Mouse (Mus musculus): ENCODE results near the gene Ttc39d.
A peak's percentile ranks its signal among the peaks of the same experiment; 100 is the strongest.
"Not testable (repeated sequence)": the region's sequence is repeated elsewhere in the genome, so short reads cannot be mapped to it uniquely, and the experiment has no call there.

Ttc39d gene

GRCm38 (mm10) chr17:80193075-80193474 lies 14.2 kb upstream of the Ttc39d start:
- DNase-seq (ENCODE audit: low spot score in 2 of 2), result no peak

- DNase-seq (ENCODE audit: low spot score in 2 of 2), result no peak
Measured at GRCm38 (mm10) chr17:80199160-80199778, 8.0 kb upstream of the Ttc39d start.

GRCm38 (mm10) chr17:80205657-80206056 lies 1.6 kb upstream of the Ttc39d start:
- no peak for DNase-seq (ENCODE audit: low spot score in 2 of 2)

- no peak for DNase-seq (ENCODE audit: low spot score in 2 of 2)
Measured at GRCm38 (mm10) chr17:80206301-80206670, 974 bp upstream of the Ttc39d start.

GRCm38 (mm10) chr17:80213998-80214397 lies 6.7 kb downstream of the Ttc39d start:
- not testable (repeated sequence) for DNase-seq (ENCODE audit: low spot score in 2 of 2)

GRCm38 (mm10) chr17:80220131-80220530 lies 12.9 kb downstream of the Ttc39d start:
- no peak for DNase-seq (ENCODE audit: low spot score in 2 of 2)

GRCm38 (mm10) chr17:80221202-80221601 lies 13.9 kb downstream of the Ttc39d start:
- no peak for DNase-seq (ENCODE audit: low spot score in 2 of 2)

GRCm38 (mm10) chr17:80221890-80222628 lies 14.8 kb downstream of the Ttc39d start:
- DNase-seq (ENCODE audit: low spot score in 2 of 2), result no peak

GRCm38 (mm10) chr17:80223829-80224228 lies 16.6 kb downstream of the Ttc39d start:
- DNase-seq (ENCODE audit: low spot score in 2 of 2), result no peak

GRCm38 (mm10) chr17:80224326-80225116 lies 17.3 kb downstream of the Ttc39d start, which contains the start of gene Gemin6:
Gemin6 (plus strand) TSS chr17:80224441.
- DNase-seq (ENCODE audit: low spot score in 2 of 2), result peak; percentile 76 to 81

GRCm38 (mm10) chr17:80225142-80225541 lies 17.9 kb downstream of the Ttc39d start:
- not testable (repeated sequence) for DNase-seq (ENCODE audit: low spot score in 2 of 2)

- DNase-seq (ENCODE audit: low spot score in 2 of 2), result peak in 1 of 2 experiments; percentile 7
Measured at GRCm38 (mm10) chr17:80229396-80229795, 22.1 kb downstream of the Ttc39d start.

GRCm38 (mm10) chr17:80233844-80234243 lies 26.6 kb downstream of the Ttc39d start:
- DNase-seq (ENCODE audit: low spot score in 2 of 2), result no peak

- no peak for DNase-seq (ENCODE audit: low spot score in 2 of 2)
Measured at GRCm38 (mm10) chr17:80234376-80234775, 27.1 kb downstream of the Ttc39d start.

- DNase-seq (ENCODE audit: low spot score in 2 of 2), result no peak
Measured at GRCm38 (mm10) chr17:80235477-80235876, 28.2 kb downstream of the Ttc39d start.

GRCm38 (mm10) chr17:80236805-80237204 lies 29.5 kb downstream of the Ttc39d start:
- DNase-seq (ENCODE audit: low spot score in 2 of 2), result no peak

- no peak for DNase-seq (ENCODE audit: low spot score in 2 of 2)
Measured at GRCm38 (mm10) chr17:80237475-80237874, 30.2 kb downstream of the Ttc39d start.

GRCm38 (mm10) chr17:80241594-80241993 lies 34.3 kb downstream of the Ttc39d start:
- DNase-seq (ENCODE audit: low spot score in 2 of 2), result no peak

- DNase-seq (ENCODE audit: low spot score in 2 of 2), result no peak
Measured at GRCm38 (mm10) chr17:80243116-80243515, 35.9 kb downstream of the Ttc39d start.

GRCm38 (mm10) chr17:80252757-80253525 lies 45.7 kb downstream of the Ttc39d start:
- DNase-seq (ENCODE audit: low spot score in 2 of 2), result no peak

- no peak for DNase-seq (ENCODE audit: low spot score in 2 of 2)
Measured at GRCm38 (mm10) chr17:80254421-80254820, 47.2 kb downstream of the Ttc39d start.

GRCm38 (mm10) chr17:80255208-80255607 lies 47.9 kb downstream of the Ttc39d start:
- peak; percentile 59 to 60 for DNase-seq (ENCODE audit: low spot score in 2 of 2)
